Mouse (Mus musculus) megakaryocyte, adult 5-6 weeks (primary cell): ENCODE data around the gene Adcy9. TPM values are rescaled to one million over a fixed set of nuclear protein-coding genes. Genes with fewer than 3 reads are reported as not detected.
"Not testable (repeated sequence)": the region's sequence is repeated elsewhere in the genome, so short reads cannot be mapped to it uniquely, and the experiment has no call there.

Experiments
- ATAC-seq: 2 replicates; pipeline ENCODE4 v1.8.0; 2016; ENCODE audit warnings: mild to moderate bottlenecking, inconsistent platforms; ENCODE audit not compliant: poor library complexity, severe bottlenecking
- total RNA-seq, 2 experiments: library from RNA; stranded (forward) in 1 of 2; stranded (reverse) in 1 of 2; fragments of 153-499, 151-499 nt in 1 of 2; fragments of 221-1000, 200-1000 nt in 1 of 2; gene quantifications; 2 replicates each; pipeline versions ENCODE4 v1.2.3 to v1.2.4; 2015 to 2017

The Adcy9 gene
- total RNA-seq, 2 experiments from 2014 or later = 2.3 to 3.0 TPM

DNA sequence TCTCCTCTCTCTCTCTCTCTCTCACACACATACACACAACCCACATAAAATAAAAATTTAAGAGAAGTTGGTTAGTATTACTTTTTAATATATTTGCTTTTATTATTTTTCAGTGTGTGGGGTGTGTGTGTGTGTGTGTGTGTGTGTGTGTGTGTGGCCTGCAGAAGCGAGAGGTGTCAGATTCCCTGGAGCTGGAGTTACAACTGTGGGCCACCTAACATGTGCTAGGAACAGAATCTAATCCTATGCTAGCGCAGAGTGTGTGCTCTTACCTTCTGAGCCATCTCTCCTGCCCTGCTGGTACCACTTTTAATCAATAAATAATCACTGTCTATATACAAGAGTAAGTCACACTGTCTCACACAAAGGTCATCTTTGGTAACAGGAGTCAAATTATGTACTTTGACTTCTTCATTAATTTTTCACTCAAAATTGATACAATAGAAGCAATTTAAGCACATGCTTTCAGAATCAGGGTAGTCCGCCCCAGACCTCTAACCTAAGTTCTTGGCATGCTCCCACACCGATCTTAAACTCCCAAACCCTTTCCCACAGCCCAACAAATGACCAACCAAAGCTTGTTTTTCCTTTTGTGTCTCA, 25.2 kb downstream of the Adcy9 start:
- no peak for ATAC-seq

DNA sequence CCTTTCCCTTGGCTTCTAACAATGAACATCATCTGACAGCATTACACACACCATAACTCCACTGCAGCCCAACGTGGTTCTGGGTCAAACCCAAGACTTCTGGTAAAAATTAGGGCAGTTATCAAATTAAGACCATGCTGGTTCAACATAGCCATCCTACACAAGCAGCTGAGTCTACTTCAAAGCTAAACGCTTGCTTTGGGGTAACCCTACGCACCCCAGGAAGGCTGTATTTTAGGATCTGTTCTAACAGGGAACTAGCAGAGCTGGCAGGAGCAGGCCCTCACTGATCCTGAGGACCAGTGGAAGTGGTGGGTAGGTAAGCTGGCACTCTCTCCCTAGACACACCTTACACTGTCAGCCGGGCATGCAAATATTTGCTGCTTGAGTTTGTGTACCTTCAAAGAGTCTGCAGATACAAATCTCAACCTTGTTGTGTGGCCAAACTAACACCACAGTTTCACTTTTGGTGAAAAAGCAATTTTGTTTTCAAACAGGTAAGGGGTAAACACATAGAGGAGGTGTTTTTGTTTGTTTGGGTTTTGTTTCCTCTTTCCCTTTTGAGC, 36.7 kb downstream of the Adcy9 start:
- ATAC-seq = no peak

GRCm38 (mm10) chr16:4382406-4382805, 37.9 kb downstream of the Adcy9 start:
- no peak for ATAC-seq

GRCm38 (mm10) chr16:4381487-4381886, 38.8 kb downstream of the Adcy9 start:
- ATAC-seq = peak; percentile 77

GRCm38 (mm10) chr16:4378788-4379187, 41.5 kb downstream of the Adcy9 start:
- ATAC-seq = no peak

DNA sequence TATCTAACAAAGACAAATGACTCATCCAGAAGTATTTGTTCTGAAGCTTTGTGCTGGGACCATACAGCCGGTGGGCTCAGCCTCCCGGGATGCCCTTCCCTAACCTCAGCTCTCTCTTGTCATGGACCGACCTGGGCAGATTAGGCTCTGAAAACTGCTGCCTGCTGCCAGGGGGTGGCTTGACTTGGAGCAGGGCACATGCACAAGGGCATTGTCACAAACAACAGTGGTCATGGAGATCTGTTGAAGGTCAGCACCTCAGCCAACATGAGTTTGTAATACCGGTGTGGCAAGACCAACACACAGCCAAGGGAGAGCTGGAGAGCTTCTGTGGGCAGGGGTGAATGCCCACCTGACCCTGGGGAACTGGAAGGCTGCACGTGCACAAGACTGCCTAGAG, 42.7 kb downstream of the Adcy9 start:
- no peak for ATAC-seq

DNA sequence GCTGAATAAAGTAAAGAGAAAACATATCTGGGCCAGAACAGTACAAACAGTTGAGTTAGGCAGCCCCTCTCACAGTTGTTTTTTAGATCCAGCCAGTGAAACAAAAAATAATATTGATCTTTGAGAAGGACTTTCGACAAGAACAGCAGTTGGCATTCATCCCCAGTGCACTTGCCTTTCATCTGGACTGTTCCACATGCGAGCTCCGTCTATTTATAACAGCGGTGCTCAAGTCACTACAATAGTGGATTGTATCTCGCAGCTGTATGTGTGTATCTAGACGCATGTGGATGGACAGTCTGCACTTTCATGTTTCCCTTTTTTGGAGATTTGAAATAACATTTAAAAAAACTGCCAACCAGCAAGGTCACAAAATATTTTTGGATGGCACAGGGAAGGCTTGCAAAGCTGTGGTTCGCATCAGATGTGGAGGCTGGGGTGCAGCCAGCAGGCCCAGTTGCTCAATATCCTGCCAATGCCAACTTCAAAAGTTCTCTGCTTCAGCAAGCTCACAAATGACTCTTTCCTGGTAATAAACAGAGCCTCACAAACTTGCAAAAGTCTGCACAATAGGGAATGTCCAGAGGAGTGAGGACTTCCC, 45.4 kb downstream of the Adcy9 start:
- ATAC-seq = 0 out of 2 replicates have a peak, but pooled peaks have one; percentile 44

DNA sequence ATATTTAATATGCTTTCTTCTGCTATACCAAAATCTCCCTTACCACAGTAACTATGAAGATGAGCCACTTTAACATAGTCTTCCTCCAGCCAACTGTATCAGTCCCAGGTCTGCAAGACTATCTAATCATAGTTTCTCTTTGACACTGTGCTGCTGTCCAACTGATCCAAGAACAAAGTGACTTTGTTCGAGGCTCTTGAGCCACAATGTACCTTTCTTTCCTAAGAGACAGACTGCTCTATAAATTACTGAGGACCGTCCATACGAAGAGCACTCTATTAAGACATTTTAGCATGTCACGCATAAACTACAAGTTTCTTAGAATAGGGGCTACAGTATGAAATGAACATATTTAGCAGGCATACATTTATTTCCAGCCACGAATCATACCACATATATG, 46.0 kb downstream of the Adcy9 start:
- ATAC-seq = no peak

- peak; percentile 51 for ATAC-seq
Measured at GRCm38 (mm10) chr16:4371039-4371438, 49.3 kb downstream of the Adcy9 start.

- peak; percentile 89 for ATAC-seq
Measured at GRCm38 (mm10) chr16:4370141-4370541, 50.2 kb downstream of the Adcy9 start.

- no peak for ATAC-seq
Measured at GRCm38 (mm10) chr16:4367930-4368329, 52.4 kb downstream of the Adcy9 start.

DNA sequence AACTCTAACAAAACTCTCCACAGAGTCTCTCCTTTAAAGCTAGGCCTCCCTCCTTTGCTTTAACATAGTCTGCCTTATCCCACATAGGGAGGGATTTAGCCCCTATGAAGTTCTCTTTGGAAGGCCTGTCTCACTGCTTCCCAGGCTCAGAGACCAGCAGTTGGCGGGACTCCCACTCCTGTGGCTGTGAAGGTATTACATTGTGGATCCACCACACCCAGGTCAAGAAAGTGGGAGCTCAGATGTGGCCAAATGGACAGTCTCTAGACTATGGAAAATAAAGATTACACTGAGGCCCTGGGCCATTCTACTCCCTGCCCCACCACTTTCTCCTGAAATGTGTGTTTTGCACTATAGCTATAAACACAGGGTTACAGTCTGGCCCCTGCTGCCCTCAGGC, 53.0 kb downstream of the Adcy9 start:
- no peak for ATAC-seq

DNA sequence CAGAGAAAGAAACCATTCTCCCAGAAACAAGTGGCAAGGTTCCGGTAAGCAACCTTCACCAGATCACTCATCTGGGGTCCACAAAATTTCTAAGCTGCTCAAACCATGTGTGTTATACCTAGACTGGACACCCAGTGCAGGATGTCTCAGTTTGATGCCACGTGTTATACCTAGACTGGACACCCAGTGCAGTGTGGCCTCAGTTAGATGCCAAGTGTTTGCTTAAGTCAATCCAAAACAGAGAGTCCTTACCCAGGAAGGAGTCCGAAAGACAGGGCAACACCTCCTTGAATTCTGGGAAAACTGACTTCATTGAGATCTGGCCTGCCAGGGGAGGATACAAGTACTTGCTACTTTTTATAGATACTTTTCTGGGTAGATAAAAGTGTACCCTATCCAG, 53.6 kb downstream of the Adcy9 start:
- ATAC-seq = no peak

DNA sequence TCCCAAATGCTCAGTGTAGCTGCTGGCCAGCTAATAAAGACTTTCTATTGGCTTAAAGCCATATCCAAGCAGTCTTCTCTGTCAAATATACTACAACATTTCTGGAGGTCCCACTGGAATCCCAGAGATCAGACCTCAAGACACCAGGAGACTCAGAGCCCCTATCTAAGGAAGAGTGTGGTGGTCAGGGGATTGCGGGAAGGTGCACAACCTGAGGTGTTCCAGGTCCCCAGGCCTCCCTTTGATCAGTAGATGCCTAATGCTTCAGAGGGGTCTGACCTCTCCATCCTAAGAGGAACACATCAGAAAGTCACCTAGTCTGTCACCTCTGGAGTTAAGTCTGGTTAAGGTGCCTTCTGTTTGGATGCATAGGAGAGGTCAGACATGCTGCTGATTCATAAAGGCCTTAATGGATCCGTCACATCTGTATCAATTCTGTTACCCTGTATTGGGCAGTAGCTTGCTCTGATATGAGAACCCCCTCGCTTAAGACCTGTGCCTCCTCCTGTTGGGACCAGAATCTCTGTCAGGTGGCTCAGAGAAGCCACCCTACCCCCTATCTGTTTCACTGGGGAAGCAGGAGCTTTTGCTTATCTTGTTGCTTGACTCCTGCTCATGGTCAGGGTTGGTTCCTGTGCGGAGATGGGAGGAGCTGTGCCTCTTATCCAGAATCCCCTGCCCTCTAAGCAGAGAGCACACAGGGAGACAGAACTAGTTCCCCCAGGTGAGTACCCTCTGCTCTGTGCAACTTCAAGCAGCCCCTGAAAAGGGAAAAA, 56.8 kb downstream of the Adcy9 start:
- no peak for ATAC-seq

GRCm38 (mm10) chr16:4355260-4356043, 64.8 kb downstream of the Adcy9 start:
- no peak for ATAC-seq

- no peak for ATAC-seq
Measured at GRCm38 (mm10) chr16:4342579-4342978, 77.7 kb downstream of the Adcy9 start.

DNA sequence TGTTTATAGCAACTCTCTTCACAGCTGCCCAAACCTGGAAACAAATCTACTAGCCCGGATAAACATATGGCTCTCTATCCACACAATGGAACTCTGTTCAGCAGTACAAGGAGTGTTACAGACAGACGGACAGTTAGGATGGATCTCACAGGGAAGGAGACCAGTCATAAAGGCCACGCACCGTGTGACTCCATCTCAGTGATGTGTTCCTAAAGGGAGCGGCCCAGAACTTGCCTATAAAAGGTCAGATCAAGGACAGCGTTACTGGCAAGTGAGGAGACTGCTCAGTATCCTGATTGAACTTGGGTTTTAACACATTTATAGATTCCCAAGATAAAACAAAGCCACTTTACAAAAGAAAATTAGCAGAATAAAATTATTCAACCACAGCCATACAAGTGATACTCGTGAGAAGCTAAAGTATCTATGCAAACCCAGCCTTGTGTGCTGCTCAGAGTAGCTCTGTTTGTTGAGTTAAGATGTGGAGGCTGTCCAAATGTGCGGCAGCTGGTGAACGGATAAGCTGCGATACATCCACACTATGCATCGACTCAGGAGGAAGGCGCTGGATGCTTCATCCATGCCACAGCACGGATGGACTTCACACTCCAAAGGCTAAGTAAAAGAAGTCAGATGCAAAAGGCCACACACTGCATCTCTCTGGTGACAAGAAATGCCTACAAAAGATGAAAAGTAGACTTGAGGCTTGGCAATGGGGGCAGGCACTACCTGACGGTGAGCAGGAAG, 78.8 kb downstream of the Adcy9 start:
- no peak for ATAC-seq

- not testable (repeated sequence) for ATAC-seq
Measured at GRCm38 (mm10) chr16:4339216-4339615, 81.1 kb downstream of the Adcy9 start.

- ATAC-seq = no peak
Measured at GRCm38 (mm10) chr16:4337269-4337668, 83.0 kb downstream of the Adcy9 start.

- no peak for ATAC-seq
Measured at GRCm38 (mm10) chr16:4333788-4334187, 86.5 kb downstream of the Adcy9 start.
